In the genomic region with DNA sequence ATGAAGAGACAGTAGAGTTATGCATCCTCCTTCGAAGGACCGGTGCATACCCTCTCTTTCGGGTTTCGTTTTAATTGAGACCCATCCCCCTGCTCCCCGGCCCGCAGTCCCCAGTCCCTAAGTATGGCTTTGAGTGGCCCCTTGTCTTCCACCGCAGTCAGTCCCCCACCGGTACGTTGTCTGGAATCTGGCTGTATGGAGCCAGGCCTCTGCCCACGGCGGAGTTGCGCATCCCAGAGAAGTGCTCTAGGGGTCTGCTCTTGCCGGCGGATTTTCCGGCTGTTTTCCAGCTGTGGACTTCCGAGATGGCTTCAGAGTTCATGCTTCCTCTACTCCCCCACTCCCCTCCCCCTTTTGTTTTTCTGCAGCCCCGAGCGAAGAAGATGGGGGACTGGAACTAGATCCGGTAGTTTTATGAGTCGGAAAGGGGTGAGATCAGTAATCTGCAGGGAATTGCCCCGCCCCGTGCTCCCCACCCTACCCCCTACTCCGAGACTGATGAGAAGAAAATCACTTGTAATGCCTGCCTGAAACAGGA, we compare ENCODE assay signal across 8 mouse cellular contexts. TPM values are rescaled to one million over a fixed set of nuclear protein-coding genes. Genes with fewer than 3 reads are reported as not detected.
DNase-seq lines count a peak whose midpoint lies in the region; ATAC-seq and TF ChIP-seq lines count a peak whose summit lies in the region.

No protein-coding gene starts in this region.

- no peaks in the 10 kb centered on the region for H3K27me3 ChIP-seq in limb, embryonic 14.5 days (ENCODE audit: control insufficient read depth, insufficient read depth, low read length)
- H3K27me3 ChIP-seq in neural tube, embryonic 15.5 days (replicated peaks) = 0 out of 2 replicates have a peak, but pooled peaks cover 5% of the 10 kb centered on the region

- H3K9me3 ChIP-seq in limb, embryonic 14.5 days (ENCODE audit: control insufficient read depth, low read length) = no peaks in the 10 kb centered on the region
- no peaks in the 10 kb centered on the region for H3K9me3 ChIP-seq in neural tube, embryonic 15.5 days (replicated peaks)

- peak overlapping the region; percentile 82 for H3K4me3 ChIP-seq in left cerebral cortex, adult 2 months
- peak overlapping the region; percentile 80 for H3K4me3 ChIP-seq in limb, embryonic 14.5 days (replicated peaks; ENCODE audit: low read length)
- H3K4me3 ChIP-seq in neural tube, embryonic 15.5 days (replicated peaks) = peak overlapping the region; percentile 94

- peak overlapping the region; percentile 60 for H3K9ac ChIP-seq in limb, embryonic 14.5 days (ENCODE audit: low read depth, low read length, severe bottlenecking)
- H3K9ac ChIP-seq in neural tube, embryonic 15.5 days (replicated peaks) = peak overlapping the region; percentile 80

- TF ChIP-seq POLR2A in limb, embryonic 14.5 days (IDR thresholded peaks at IDR 0.05; ENCODE audit: borderline replicate concordance, extremely low read depth, insufficient read depth, insufficient read length) = no peak

- no peak for DNase-seq in left cerebral cortex, adult 2 months (ENCODE audit: extremely low spot score in 1 of 2, low spot score in 2 of 2)
- no peak for DNase-seq in left cerebral cortex, adult 9 months (ENCODE audit: low spot score in 2 of 2)
- DNase-seq in WW6 (ENCODE audit: low read depth, low spot score) = peak; percentile 20
- peak; percentile 38 for DNase-seq in forelimb bud, embryonic 11.5 days (ENCODE audit: low read depth, low spot score)
- DNase-seq in limb, embryonic 14.5 days (ENCODE audit: low spot score) = peak; percentile 30
- DNase-seq in layer of hippocampus, postnatal 36 days = no peak
- no peak for DNase-seq in left cerebral cortex, postnatal 4 days

- TF ChIP-seq CTCF in left cerebral cortex, adult 2 months (IDR thresholded peaks at IDR 0.05) = no peak

- ATAC-seq in limb, embryonic 14.5 days (ENCODE audit: low FRiP score, low read depth) = peak; percentile 40
- ATAC-seq in neural tube, embryonic 15.5 days (ENCODE audit: low FRiP score) = peak; percentile 62

- intact Hi-C loops in left cerebral cortex, adult 2 months (cut with DNase I) = loop anchor here (5.0 kb wide), 1 partner anchor 110 kb away; no protein-coding TSS in a partner anchor
- intact Hi-C loops in left cerebral cortex, postnatal 4 days (cut with DNase I) = no loop called here

- WGBS in limb, embryonic 14.5 days = 2% methylated on average over 23 of the region's 23 CpGs
- under 1% methylated on average over 22 of the region's 23 CpGs for whole genome bisulfite sequencing in neural tube, embryonic 15.5 days

- peak overlapping the region; percentile 69 for H3K27ac ChIP-seq in left cerebral cortex, adult 2 months
- H3K27ac ChIP-seq in limb, embryonic 14.5 days (replicated peaks; ENCODE audit: low read depth, low read length) = 0 out of 2 replicates have a peak overlapping the region, but pooled peaks have one; percentile 44
- peak overlapping the region; percentile 86 for H3K27ac ChIP-seq in neural tube, embryonic 15.5 days (replicated peaks)

- H3K4me1 ChIP-seq in limb, embryonic 14.5 days (ENCODE audit: control insufficient read depth, insufficient read depth, low read length) = peaks cover 23% of the 10 kb centered on the region
- peaks cover 34% of the 10 kb centered on the region for H3K4me1 ChIP-seq in neural tube, embryonic 15.5 days

- H3K4me2 ChIP-seq in limb, embryonic 14.5 days (replicated peaks; ENCODE audit: low read depth, low read length, severe bottlenecking) = peak overlapping the region; percentile 70
- peak overlapping the region; percentile 86 for H3K4me2 ChIP-seq in neural tube, embryonic 15.5 days

- peaks cover 10% of the 10 kb centered on the region for H3K36me3 ChIP-seq in limb, embryonic 14.5 days (ENCODE audit: control insufficient read depth, insufficient read depth, low read length)
- 0 out of 2 replicates have a peak, but pooled peaks cover 4% of the 10 kb centered on the region for H3K36me3 ChIP-seq in neural tube, embryonic 15.5 days

RNA-seq across cellular contexts. Expression of a gene that starts 0.8 kb away (rescaled TPM):
- total RNA-seq in left cerebral cortex, adult 2 months (2021) = 100 to 1,000 TPM; 126 to 127 TPM
- 61.3 and 62.3 TPM in 2 replicates for polyA plus RNA-seq in limb, embryonic 14.5 days (2012; rRNA removed)
- 65.2 and 78.5 TPM in 2 replicates for polyA plus RNA-seq in limb, embryonic 14.5 days (2014; fragmentation: Nextera tagmentation; extraction: Ambion mirVana)
- polyA plus RNA-seq in neural tube, embryonic 15.5 days (2015; fragmentation: Nextera tagmentation; extraction: Ambion mirVana) = 153 and 158 TPM in 2 replicates
- total RNA-seq in layer of hippocampus, postnatal 36 days (2021) = 100 to 1,000 TPM; 196 to 204 TPM
- 100 to 1,000 TPM; 138 to 144 TPM for total RNA-seq in left cerebral cortex, postnatal 4 days (2021)

RNA-seq across cellular contexts. Expression of a gene that starts 38.5 kb away (rescaled TPM):
- total RNA-seq in left cerebral cortex, adult 2 months (2021) = 10 to 100 TPM; 46.5 to 51.5 TPM
- 31.3 and 34.1 TPM in 2 replicates for polyA plus RNA-seq in limb, embryonic 14.5 days (2012; rRNA removed)
- 22.6 and 23.0 TPM in 2 replicates for polyA plus RNA-seq in limb, embryonic 14.5 days (2014; fragmentation: Nextera tagmentation; extraction: Ambion mirVana)
- 72.6 and 78.2 TPM in 2 replicates for polyA plus RNA-seq in neural tube, embryonic 15.5 days (2015; fragmentation: Nextera tagmentation; extraction: Ambion mirVana)
- 10 to 100 TPM; 66.2 to 67.6 TPM for total RNA-seq in layer of hippocampus, postnatal 36 days (2021)
- 10 to 100 TPM; 53.0 to 58.5 TPM for total RNA-seq in left cerebral cortex, postnatal 4 days (2021)

Comparison
In these comparisons a context has a peak if more than half of its experiments do, and no peak if none do; other contexts are left out.
1. DNase-seq: peak in WW6 (single experiment), forelimb bud, embryonic 11.5 days (single experiment) and limb, embryonic 14.5 days (single experiment); none in left cerebral cortex, adult 2 months (0 of 2), left cerebral cortex, adult 9 months (0 of 2), layer of hippocampus, postnatal 36 days (0 of 2) and left cerebral cortex, postnatal 4 days (single experiment).
2. Peak in every context shown above with its lines, with median percentiles within 50 percentile points of each other: H3K27ac ChIP-seq and H3K4me3 ChIP-seq.